Mouse (Mus musculus): Measurements from ENCODE around the gene Mfsd11. TPM values are rescaled to one million over a fixed set of nuclear protein-coding genes. Genes with fewer than 3 reads are reported as not detected.

Mfsd11 gene
- total RNA-seq, 2 experiments from 2014 or later, result 38.7 to 51.4 TPM

Other genes with a start within 250 kb of the Mfsd11 start
- gene Rhbdf2, start 225.4 kb upstream of the Mfsd11 start, total RNA-seq (2021), result 1 to 10 TPM in 1 of 2 experiments, under 1 TPM in 1; 0.90 to 1.4 TPM
- 1 to 10 TPM; 5.0 to 5.2 TPM for gene Prcd, start 198.9 kb upstream of the Mfsd11 start, total RNA-seq (2021)
- gene Cygb, start 198.1 kb upstream of the Mfsd11 start, total RNA-seq (2021), result 10 to 100 TPM; 72.2 to 74.8 TPM
- gene St6galnac1, start 76.9 kb upstream of the Mfsd11 start, total RNA-seq (2021), result not detected
- gene Mxra7, start 24.4 kb upstream of the Mfsd11 start, total RNA-seq (2021), result 10 to 100 TPM; 22.3 to 22.6 TPM
- gene Mettl23, start 9.2 kb upstream of the Mfsd11 start, total RNA-seq (2021), result 10 to 100 TPM; 30.3 to 30.4 TPM
- gene Jmjd6, start 9.0 kb upstream of the Mfsd11 start, total RNA-seq (2021), result 10 to 100 TPM; 35.0 to 44.9 TPM
- gene Srsf2, start 654 bp downstream of the Mfsd11 start, total RNA-seq (2021), result 100 to 1,000 TPM; 170 to 180 TPM
- gene Mgat5b, start 66.4 kb downstream of the Mfsd11 start, total RNA-seq (2021), result 10 to 100 TPM; 44.9 to 51.7 TPM